Mouse (Mus musculus) right cerebral cortex, postnatal 36 days (tissue): ENCODE measurements around the gene Cubn.

ENCODE experiments used
- DNase-seq, 2 experiments: peaks; one replicate each; pipeline ENCODE4 v3.0.0; 2022; ENCODE audit warnings: low spot score in 2 of 2, mixed read lengths in 1 of 2

Gene Cubn

GRCm38 (mm10) chr2:13484566-13484965 lies 7.0 kb downstream of the Cubn start:
- DNase-seq = no peak

DNA sequence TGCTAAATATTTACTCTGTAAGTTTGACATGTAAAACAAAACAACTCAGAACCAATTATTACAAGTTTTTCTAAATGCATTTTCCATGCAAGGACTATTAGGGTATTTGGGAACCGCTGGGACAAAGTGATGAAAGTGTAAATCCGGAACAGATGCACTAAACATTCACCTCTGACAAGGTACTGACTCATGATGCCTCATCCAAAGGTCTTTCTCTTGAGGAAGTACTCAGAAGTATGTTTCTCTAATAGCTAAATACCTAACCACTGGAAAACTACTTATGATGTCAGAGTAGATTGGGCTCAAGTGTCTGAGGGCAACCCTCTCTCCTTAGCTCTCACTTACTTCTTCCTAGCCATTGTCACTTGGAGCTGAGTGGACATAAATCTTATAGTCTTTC lies 10.9 kb downstream of the Cubn start:
- DNase-seq = no peak

DNA sequence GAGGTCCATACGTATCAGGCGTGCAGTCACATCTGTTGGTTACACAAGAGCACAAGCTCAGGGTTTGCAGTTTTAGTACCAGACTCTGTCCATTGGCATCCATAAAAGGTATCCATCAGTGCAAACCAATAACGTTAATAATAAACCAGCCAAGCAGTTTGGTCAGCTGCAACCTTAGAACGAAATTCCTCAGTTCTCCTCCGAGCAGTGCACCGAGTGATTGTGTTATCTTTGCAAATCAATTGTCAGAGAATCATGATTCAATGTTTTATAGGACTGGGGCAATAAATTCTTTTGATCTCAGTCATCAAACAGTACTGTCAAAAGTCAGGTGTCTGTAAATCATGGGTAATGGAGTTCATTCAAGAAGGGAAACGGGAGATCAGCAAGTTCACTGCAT lies 12.4 kb downstream of the Cubn start:
- DNase-seq = no peak

DNA sequence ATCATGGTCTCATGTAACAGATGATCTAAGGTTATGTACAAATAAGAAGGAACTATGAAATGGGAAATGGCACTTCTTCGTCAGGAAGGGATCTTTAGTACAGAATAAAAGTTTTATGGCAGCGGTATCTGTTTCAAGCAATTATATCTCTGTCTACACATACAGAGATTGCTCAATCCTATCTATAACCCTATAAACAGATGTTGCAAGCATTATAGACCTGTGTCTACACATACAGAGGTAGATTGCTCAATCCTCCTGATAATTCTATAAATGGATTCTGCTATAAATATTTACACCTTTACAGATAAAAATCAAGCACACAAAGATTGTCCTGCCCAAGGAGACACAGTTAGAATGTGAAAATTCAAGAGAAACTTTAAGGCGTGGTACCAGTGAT lies 21.5 kb downstream of the Cubn start:
- no peak for DNase-seq

GRCm38 (mm10) chr2:13469641-13470040 lies 22.0 kb downstream of the Cubn start:
- DNase-seq = no peak

DNA sequence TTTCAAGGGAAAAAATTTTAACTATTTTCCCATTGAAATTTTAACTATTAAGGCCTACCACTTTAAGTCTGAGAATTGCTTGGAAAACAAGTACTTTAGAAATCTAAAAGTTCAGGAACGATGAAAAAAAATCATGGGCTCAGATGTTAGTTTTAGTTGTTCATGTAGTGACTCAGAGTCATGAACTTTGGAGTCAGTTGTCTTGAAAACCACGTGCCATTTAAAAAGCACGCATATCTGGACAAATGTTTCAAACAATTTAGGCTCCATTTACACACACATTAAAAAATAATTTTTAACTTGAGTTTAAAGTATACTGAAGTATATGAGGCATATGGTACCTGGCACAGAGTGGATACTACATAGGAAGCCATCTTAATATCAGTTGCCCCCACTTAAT lies 24.9 kb downstream of the Cubn start:
- no peak for DNase-seq

DNA sequence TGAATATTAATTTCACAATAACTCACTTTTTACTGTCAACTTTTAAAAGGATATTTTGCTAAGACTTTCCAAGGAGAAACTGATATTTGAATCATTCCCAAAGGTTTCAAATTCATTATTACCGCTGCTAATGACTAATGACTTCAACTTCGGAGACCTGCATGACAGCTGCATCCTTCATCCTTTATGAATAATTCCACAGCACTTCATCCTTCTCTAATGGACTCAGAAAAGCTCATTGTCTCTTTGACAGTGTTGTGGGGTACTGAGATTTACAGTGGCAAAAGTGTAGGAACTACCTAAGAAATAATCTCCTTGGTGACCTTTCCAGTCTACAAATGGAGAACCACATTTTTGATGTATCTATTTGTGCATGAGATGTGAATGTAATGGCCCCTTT lies 33.5 kb downstream of the Cubn start:
- DNase-seq = no peak

DNA sequence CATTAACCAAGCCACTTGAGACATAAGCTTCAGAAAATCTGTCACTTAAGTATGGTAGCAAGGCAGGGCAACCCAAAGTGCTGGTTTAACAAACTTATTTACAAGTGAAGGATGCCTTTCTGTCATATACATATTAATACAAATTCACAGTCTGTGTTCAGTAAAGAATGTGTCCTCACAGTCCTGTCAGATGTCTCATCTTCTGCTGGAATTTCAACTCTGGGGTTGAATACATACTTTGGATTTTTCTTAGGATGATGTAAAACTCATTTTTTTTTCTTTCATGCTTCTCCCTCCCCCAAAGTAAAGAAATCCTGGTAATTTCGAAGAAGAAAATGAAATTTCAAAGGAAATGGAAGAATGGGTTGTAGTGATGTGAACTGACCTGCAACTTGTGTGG lies 34.8 kb downstream of the Cubn start:
- DNase-seq = no peak

- DNase-seq = no peak
Measured at GRCm38 (mm10) chr2:13451495-13452491, 39.8 kb downstream of the Cubn start.

- DNase-seq = no peak
Measured at GRCm38 (mm10) chr2:13450895-13451294, 40.7 kb downstream of the Cubn start.

DNA sequence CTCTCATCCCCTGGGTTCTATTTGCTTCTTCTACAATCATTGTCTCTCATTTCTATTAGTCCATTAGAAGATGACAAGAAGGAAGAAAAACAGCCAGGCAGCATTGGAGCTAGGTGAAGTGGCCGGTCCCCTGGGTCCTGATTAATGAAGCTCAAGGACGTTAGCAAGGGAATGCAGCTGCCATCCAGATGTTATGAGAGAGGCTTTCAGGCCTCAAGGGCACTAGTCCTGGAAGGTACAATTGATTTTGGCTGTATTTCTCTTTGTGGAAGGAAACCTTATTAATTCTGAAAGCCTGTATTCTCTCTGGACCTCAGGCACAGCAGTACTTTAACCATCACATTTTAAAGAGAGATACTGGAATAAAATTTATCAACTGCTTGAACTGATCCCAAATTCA lies 41.1 kb downstream of the Cubn start:
- DNase-seq = no peak

DNA sequence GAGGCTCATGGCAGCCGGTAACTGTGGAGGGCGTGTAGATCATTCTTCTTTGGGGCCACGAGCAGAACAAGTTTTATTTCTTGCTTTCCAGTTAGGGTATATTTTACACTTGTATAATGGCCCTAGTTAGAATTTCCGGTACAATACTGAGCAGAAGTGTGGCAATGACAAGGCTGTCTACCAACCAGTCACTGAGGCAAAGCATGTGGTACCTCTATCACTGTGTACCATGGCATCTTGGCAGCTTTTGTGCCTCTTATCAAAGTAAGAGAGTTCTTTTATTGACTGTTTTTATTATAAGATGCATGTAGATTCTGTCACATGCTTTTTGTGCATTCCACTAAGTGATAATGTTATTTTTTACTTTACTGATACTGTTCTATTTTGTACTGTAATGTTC lies 46.5 kb downstream of the Cubn start:
- no peak for DNase-seq

DNA sequence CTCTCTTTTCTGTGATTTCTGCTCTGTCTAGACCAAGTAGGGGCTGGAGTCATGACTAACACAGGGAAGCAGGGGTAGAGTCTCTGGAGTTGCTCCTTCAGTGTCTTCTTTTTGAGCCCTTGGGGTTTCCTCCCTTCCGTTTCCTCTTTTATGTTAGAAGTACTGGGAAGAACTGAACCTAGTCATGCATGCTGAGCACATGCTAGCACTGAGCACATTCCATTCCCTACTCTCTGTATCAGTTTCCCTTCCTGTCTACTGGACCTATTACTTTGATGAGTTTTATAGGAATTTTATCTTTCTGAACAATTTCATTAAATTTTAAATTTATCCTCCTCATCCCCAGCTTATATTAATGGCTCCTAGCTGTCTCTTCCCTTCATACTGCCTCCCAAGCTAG lies 52.6 kb downstream of the Cubn start:
- no peak for DNase-seq

- no peak for DNase-seq
Measured at GRCm38 (mm10) chr2:13438275-13438845, 53.3 kb downstream of the Cubn start.

DNA sequence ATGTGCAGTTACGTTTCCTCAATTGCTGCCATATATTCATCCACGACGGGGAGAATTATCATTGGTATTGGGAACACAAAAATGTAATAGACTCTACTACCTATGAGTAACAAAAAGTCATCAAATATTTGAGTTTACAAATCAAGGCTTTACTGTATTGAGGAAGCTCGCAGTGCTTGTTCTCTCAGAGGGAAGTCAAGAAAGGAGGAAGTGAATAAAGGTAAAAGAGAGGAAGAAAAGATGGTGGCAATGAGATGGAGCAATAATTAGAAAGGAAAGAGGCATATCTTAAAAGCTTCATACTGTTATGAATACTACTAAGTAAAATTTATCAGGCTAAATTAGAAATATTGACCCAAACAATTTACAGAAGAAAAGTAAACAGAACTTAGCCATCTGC lies 59.6 kb downstream of the Cubn start:
- no peak for DNase-seq

DNA sequence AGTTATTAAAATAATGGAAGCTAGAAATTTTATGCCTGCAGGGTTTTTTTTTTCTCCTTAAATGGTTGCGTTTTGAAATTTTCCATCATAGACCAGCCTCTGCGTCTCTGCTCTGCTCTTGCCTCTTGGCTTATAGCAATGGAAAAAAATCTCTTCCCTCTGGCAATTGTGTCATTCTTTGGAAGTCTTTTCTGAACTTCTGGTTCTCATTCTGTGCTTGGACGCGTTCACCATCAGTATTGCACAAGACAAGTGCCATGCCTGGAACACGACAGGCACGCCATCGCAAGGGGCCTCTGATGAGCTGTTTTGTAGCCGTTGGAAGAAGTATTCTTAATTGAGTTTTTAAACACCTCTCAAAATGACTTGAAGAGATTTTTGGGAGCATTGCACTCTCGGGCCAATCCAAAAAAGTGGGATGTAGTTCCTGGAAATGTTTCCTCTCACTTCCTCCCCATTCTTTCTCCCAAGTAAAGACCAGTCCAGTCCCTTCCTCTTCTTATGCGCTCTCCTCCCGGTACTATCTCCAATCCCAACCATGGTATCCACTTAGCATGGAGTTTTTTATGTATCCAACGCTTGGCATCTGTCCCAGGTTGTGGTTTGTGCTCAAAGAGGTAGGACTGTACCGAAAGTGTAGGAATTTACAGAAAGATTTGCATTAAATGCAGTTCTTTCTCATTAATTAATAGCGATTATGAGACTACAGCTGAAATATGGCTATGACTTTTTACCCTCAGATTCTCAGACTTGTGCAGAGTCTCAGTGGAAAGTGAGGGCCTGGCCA lies 69.4 kb downstream of the Cubn start:
- DNase-seq = no peak

- no peak for DNase-seq
Measured at GRCm38 (mm10) chr2:13416765-13417524, 74.7 kb downstream of the Cubn start.

DNA sequence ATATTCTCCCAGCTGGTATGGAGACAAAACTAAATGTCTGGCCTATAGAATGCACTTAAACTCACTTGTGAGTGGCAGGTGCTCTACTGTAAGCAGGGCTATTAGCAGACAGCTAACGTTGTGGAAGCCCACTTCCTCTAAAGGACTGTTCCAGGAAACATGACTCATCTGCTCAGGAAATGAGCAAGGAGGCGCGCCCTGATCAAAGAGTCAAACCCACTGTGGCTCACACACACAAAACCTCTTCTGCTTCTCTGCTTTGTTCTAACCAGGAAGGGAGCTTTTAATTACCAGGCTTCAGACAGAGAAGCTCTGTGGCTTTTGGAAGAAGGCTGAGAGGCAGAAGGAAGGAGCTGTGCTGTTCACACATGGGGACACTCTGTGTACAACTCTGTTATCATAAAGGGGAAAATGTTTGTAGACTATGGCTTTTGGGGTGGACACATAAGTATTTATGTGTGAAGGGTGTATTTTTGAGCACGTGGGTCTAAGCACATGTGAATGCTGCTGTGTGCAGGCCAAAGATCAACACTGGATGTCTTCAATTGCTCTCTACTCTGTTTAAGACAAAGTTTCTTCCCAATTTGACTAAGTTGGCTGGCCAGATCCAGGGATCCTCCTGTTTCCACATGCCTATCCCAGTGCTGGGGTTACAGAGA lies 78.0 kb downstream of the Cubn start:
- no peak for DNase-seq

GRCm38 (mm10) chr2:13410660-13411059 lies 81.0 kb downstream of the Cubn start:
- no peak for DNase-seq

DNA sequence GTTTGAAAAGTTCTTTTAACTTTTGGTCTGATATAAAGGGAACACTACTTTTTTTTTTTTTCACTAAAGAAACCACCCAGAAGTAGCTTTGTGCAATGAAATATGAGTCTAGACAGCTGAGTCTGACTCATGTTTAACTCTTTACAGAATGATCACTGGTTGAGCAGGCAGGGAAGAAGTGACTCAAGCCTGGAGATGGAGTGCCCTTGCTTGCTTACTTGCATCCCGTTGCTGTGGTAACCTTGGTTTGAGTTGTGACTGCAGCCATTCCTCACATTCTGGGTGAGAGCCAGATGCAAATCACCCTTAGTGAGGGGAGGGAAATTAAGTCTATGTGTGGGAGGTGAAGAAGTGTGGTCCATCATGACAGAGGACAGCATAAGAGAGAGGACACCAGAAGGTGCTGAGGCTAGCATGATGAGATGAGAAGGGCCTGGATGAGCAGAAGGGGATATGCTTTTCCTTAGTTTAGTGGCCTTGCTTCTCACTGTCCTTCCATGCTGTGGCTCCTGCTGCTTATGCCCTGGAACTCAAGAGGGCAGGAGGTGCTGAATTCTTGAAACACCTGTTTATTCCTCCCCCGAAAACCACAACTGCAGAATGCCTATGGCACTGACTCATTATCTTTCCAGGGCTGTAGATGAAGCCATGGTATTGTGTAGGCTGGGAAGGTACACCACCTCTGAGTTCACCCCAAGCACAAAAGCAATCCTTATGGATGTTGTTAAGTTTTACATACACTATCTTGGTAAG lies 81.7 kb downstream of the Cubn start:
- no peak for DNase-seq
